Mouse (Mus musculus): ENCODE data around the gene Ccdc107.
A peak's percentile ranks its signal among the peaks of the same experiment; 100 is the strongest.

The Ccdc107 gene

DNA sequence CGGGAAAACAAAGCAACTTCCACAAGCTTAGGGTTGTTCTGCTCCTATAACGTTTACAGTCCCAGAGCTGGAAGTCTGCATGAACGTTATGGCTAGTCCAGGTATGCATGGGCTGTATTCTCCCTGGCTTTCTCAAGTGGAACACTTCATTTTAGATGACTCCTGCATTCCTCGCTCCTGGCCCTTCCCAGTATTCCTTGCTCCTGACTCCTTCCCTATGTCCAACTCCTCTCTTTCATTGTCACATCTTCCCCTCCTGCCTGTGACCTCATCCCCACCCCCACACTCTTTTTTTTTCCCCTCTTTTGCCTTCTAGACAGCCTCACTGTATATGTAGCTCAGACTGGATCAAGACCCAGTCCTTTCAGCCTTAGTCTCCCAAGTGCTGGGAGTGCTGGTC lies 21.1 kb downstream of the Ccdc107 start:
- DNase-seq, result no peak

GRCm38 (mm10) chr4:43515764-43516708 lies 23.3 kb downstream of the Ccdc107 start:
- no peak for DNase-seq

- DNase-seq, result no peak
These were observed 26.9 kb downstream of the Ccdc107 start for GRCm38 (mm10) chr4:43519551-43519950.

GRCm38 (mm10) chr4:43519956-43520355 lies 27.3 kb downstream of the Ccdc107 start:
- DNase-seq, result peak; percentile 75

- DNase-seq, result peak; percentile 44
These were observed 35.2 kb downstream of the Ccdc107 start for GRCm38 (mm10) chr4:43527880-43528279.

GRCm38 (mm10) chr4:43528487-43528886 lies 35.8 kb downstream of the Ccdc107 start:
- DNase-seq, result no peak

DNA sequence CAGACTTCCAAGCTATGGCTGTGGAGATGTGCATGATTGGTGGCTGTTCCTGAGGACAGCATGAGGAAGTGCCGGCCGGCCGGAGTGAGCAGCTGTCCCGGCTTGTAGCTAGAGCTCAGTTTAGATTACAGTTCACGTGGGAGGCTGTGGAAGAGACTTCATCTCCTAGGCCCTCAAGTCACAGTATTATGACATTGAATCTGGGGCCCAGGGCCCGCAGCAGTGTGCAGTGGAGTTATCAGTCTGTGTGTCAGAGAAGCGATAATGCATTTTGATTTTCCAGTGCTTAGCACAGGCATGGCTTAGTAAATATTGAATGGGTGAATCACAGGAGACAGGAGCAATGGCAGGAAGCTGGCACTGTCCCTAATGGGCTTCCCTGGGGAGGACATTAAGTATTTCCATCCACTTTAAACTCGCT lies 37.4 kb downstream of the Ccdc107 start:
- no peak for DNase-seq

GRCm38 (mm10) chr4:43530581-43530980 lies 37.9 kb downstream of the Ccdc107 start:
- DNase-seq, result peak; percentile 87

DNA sequence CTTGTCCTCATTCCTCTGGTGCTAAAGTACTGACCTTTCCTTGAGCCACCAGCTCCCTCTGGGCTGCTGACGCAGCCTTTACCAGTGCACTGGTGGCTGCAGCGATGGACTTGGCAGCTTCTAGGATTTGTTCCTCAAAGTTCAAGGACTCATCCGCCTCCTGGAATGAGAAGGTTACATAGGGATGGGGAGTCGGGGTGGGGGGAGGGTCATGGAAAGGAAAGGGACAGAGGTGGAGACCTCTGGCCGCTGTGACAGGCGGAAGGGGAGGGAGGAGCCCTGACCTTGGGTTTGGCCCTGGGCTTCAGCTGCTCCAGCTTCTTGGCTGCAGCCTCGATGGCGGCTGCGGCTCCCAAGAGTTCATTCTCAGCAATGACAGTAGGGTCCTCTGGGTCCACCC lies 40.6 kb downstream of the Ccdc107 start:
- no peak for DNase-seq

DNA sequence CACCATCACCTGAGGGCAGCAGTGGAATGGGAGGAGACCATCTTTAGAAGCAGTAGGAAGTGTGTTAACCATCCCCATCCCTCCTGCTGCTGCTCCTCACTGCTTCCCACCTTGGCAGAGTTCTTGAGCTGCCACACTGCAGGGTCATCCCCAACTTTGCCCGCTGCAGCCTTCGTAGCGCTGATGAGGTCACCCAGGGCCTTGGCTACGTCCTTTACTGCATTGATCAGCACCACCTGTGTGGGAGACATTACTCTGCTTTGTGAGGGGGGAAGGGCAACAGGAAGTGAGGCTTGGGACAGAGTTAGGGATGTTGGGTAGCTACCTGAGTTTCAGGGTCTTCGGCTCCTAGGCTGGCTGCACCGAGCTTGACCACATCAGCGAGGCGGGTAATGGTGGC lies 42.9 kb downstream of the Ccdc107 start:
- DNase-seq, result no peak

GRCm38 (mm10) chr4:43536031-43536430 lies 43.3 kb downstream of the Ccdc107 start:
- DNase-seq, result no peak

GRCm38 (mm10) chr4:43542044-43542443 lies 49.3 kb downstream of the Ccdc107 start:
- no peak for DNase-seq
